Mouse (Mus musculus) ES-Bruce4 (cell line): ENCODE results near the gene Prkce.

ENCODE experiments used
- CTCF ChIP-seq: IDR thresholded peaks from one replicate; pipeline ENCODE4 v1.8.1; 2011; ENCODE audit warnings: low read depth, low read length
- EP300 ChIP-seq: IDR thresholded peaks from 2 replicates; pipeline ENCODE4 v1.6.1; 2011; ENCODE audit warnings: low read depth, low read length; ENCODE audit not compliant: insufficient read depth
- POLR2A ChIP-seq: IDR thresholded peaks from one replicate; pipeline ENCODE4 v1.8.1; 2011; ENCODE audit warnings: low read length; ENCODE audit not compliant: insufficient read depth

GRCm38 (mm10) chr17:86667836-86668600 lies 500.4 kb downstream of the Prkce start:
- TF ChIP-seq CTCF (no peak), POLR2A (no peak), EP300 (no peak)
